Mouse (Mus musculus) hindbrain, embryonic 11.5 days (tissue): ENCODE results near the gene Rundc3a. TPM values are rescaled to one million over a fixed set of nuclear protein-coding genes. Genes with fewer than 3 reads are reported as not detected.

Experiments
- ATAC-seq: fragments of 200-750 bp; cut with Nextera tagmentation; 2 replicates; pipeline ENCODE4 v1.8.0; 2017; ENCODE audit warnings: mild to moderate bottlenecking, moderate TSS enrichment, moderate library complexity; ENCODE audit not compliant: low FRiP score
- DNase-seq: peaks from one replicate; pipeline ENCODE4 v3.0.0-alpha.2; 2015; ENCODE audit warnings: low spot score
- H3K27ac ChIP-seq: fragments of 300-500 bp; sonication (generic); 2 replicates; pipeline ENCODE4 v1.5.1; 2014; ENCODE audit warnings: mild to moderate bottlenecking, low read depth, low read length
- H3K27me3 ChIP-seq: fragments of 300-500 bp; sonication (generic); 2 replicates; pipeline ENCODE4 v1.6.1; 2014; ENCODE audit warnings: mild to moderate bottlenecking, low read length, moderate library complexity, mixed read lengths; ENCODE audit not compliant: control insufficient read depth, insufficient read depth
- H3K36me3 ChIP-seq: fragments of 300-500 bp; sonication (generic); 2 replicates; pipeline ENCODE4 v1.6.1; 2014; ENCODE audit warnings: mild to moderate bottlenecking, low read length, moderate library complexity, mixed read lengths; ENCODE audit not compliant: control insufficient read depth, insufficient read depth
- H3K4me1 ChIP-seq: fragments of 300-500 bp; sonication (generic); replicated peaks from 2 replicates; pipeline ENCODE4 v1.6.1; 2014; ENCODE audit warnings: low read length, mixed read lengths; ENCODE audit not compliant: control insufficient read depth, insufficient read depth
- H3K4me2 ChIP-seq: fragments of 300-500 bp; sonication (generic); replicated peaks from 2 replicates; pipeline ENCODE4 v1.6.1; 2014; ENCODE audit warnings: mild to moderate bottlenecking, low read depth, low read length
- H3K4me3 ChIP-seq: fragments of 300-500 bp; sonication (generic); 2 replicates; pipeline ENCODE4 v1.5.1; 2014; ENCODE audit warnings: low read depth, low read length
- H3K9ac ChIP-seq: fragments of 300-500 bp; sonication (generic); 2 replicates; pipeline ENCODE4 v1.6.1; 2014; ENCODE audit warnings: low read depth, low read length
- H3K9me3 ChIP-seq: fragments of 300-500 bp; sonication (generic); 2 replicates; pipeline ENCODE4 v1.6.1; 2016; ENCODE audit warnings: low read length; ENCODE audit not compliant: control insufficient read depth
- WGBS: fragments of 180-500 bp; shearing (Covaris S2); extraction: QIAGEN DNeasy Blood & Tissue Kit; methylation state at CpG from one replicate; pipeline ENCODE4 v1.1.7; 2014; 5-methylcytosine and 5-hydroxymethylcytosine counted together
- polyA plus RNA-seq: library from polyadenylated mRNA; unstranded; fragments of >200 nt; fragmentation: Nextera tagmentation; extraction: Ambion mirVana; gene quantifications from 2 replicates; pipeline ENCODE4 v1.2.1, GENCODE M21; 2014

Gene Rundc3a
- polyA plus RNA-seq, 1 experiment from 2014 or later = 47.8 TPM

DNA sequence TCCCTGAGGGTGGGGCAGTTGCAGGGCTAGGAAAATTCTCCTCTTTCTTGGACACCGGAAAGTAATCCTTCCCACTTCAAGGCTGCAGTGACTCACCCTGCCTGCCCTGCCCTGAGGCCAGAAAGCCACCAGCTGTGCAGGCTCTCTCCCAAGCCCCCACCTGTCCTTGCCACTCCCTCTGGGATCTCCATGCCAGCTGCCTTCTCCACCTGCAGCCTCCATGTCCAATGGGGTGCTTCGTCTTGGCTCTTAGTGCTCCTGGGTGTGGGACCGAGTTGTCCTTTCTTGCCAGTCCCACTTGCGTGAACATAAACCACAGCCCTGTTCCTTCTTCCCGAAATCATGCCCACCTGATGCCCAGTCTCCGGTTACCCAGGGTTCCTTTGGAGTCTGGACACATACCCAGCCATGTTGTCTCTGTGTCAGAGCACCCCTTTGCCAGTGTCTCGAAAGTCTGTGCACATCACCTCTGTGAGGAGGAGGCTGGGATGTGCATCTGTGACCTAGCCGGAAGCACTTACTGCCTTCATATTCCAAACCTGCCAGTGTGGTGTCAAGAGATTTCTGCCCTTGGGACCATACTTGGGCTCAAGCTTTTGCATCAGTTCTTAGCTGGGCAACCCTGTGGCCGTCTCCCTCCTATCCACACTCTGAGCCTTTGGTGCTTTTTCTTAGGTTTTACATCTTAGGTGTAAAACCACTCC, 1.4 kb downstream of the Rundc3a start:
- Histone ChIP-seq H3K4me2 (peak overlapping the region; percentile 73), H3K4me3 (peak overlapping the region; percentile 63), H3K27me3 (peaks cover 7% of the 10 kb centered on the region), H3K4me1 (peaks cover 13% of the 10 kb centered on the region), H3K36me3 (no peaks in the 10 kb centered on the region), H3K27ac (peak overlapping the region; percentile 90), H3K9me3 (no peaks in the 10 kb centered on the region), H3K9ac (peak overlapping the region; percentile 76)
- 74% methylated on average over 9 of the region's 9 CpGs for WGBS
- DNase-seq = no peak
- no peak for ATAC-seq

DNA sequence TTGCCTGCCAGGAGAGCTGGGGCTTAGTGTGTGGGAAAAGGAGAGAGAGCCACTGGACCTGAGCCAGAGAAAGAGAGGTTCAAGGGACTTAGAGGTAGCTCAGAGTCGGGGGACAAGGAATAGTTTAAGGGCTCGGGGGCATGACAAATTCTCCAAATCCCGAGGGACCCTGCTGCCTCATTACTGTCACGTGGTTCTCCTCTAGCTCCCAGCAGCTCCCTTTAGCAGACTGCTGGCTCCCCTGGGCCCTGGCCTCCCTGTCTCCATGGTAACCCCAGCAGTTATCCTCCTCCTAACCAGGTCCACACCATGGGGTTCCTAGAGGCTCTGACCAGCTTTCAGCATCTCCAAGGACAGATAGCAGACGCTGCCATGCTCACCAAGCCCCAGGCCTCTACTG, 2.0 kb downstream of the Rundc3a start:
- Histone ChIP-seq H3K9ac (peak overlapping the region; percentile 3; the same call in 1 of the 2 replicates), H3K27me3 (peaks cover 9% of the 10 kb centered on the region), H3K4me1 (peaks cover 16% of the 10 kb centered on the region), H3K36me3 (no peaks in the 10 kb centered on the region), H3K27ac (peak overlapping the region; percentile 72), H3K4me3 (peak overlapping the region; percentile 63), H3K4me2 (peak overlapping the region; percentile 73), H3K9me3 (no peaks in the 10 kb centered on the region)
- peak; percentile 52; the same call in 1 of the 2 replicates for ATAC-seq
- 0% methylated on average over 5 of the region's 5 CpGs for WGBS
- peak; percentile 73 for DNase-seq

DNA sequence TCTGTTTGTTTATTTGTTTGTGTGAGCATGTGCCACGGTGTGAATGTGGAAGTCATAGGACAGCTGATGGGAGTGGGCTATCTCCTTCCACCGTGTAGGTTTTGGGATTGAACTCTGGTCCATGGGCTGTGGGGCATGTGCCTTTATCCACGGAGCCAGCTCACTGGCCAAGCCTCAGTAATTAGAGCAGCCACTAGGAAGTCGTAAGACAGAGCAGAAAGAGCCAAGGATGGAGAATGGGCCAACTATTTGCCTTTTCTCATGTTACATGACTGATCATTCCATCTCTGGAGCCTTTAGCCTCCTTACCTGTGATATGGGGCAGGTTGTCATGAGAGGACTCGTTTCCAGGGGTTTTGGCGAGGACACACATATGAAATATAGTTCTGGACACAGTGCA, 3.1 kb downstream of the Rundc3a start:
- Histone ChIP-seq H3K9me3 (no peaks in the 10 kb centered on the region), H3K27me3 (peaks cover 13% of the 10 kb centered on the region), H3K9ac (no peak overlapping the region), H3K36me3 (no peaks in the 10 kb centered on the region), H3K4me2 (peak overlapping the region; percentile 73), H3K4me1 (peaks cover 16% of the 10 kb centered on the region), H3K27ac (no peak overlapping the region), H3K4me3 (no peak overlapping the region)
- DNase-seq = no peak
- ATAC-seq = no peak
- WGBS = 69% methylated on average over 6 of the region's 6 CpGs

DNA sequence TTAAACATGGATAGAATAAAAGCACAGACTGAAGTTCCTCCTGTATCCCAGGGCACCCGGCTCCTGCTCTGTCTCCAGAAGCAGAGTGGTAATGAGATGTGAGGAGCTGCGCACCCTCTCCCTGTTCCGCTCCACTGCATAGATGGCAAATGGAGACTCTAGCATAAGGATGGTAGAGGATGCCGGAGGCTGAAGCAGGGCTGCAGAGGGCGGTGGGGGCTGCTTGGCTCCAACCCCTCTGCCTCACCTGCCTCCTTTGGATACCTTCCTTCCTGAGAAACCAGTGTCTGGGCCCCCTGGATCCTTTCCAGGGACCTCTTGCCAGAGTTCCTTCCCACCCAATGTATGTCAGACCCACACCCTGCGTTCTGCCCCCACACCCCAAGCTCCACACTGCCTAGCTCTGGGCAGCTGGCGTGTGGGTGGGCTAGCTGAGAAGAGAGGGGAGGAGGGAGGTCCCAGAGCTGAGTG, 3.5 kb downstream of the Rundc3a start:
- ATAC-seq (no peak), DNase-seq (no peak)
- Histone ChIP-seq H3K4me2 (peak overlapping the region; percentile 19), H3K4me1 (peaks cover 16% of the 10 kb centered on the region), H3K27me3 (peaks cover 13% of the 10 kb centered on the region), H3K9ac (no peak overlapping the region), H3K4me3 (no peak overlapping the region), H3K36me3 (no peaks in the 10 kb centered on the region), H3K9me3 (no peaks in the 10 kb centered on the region), H3K27ac (no peak overlapping the region)
- WGBS = 82% methylated on average over 7 of the region's 7 CpGs

DNA sequence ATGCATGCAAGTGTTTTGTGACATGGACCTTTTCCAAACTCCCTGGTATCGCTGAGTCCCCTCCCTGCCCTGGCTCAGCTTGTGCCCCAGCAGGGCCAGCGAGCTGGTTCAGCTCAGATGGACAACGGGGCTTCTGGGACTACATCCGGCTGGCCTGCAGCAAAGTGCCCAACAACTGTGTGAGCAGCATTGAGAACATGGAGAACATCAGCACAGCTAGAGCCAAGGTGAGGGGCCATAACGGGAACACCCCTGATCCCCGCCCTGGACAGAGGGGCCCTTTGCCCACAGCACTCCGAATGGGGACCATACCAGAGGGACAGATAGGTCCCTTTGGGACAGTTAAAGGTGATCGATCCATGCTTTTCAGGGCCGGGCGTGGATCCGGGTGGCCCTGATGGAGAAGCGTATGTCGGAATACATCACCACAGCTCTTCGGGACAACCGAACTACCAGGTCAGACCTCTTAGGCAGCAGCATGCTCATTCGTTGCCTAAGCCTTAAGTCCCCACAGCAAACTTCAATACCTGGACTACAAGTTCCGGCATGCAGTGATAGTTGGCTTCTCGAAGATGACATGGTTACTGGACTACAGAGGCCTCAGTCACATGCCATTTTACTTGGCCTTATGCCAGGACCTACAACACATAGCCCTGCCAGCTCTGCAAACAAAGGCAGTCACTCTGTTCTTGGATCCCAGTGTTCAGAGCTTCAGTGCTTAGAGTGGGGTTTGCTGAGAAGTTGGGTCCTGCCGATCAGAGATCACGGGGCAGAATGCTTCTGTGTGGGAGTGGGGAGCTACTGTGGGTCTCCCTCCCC, 5.0 kb downstream of the Rundc3a start:
- no peak for ATAC-seq
- H3K4me1 ChIP-seq = peaks cover 14% of the 10 kb centered on the region
- no peak overlapping the region for H3K4me2 ChIP-seq
- H3K27me3 ChIP-seq = peaks cover 13% of the 10 kb centered on the region
- H3K9me3 ChIP-seq = no peaks in the 10 kb centered on the region
- H3K27ac ChIP-seq = no peak overlapping the region
- no peak overlapping the region for H3K4me3 ChIP-seq
- 84% methylated on average over 20 of the region's 20 CpGs for WGBS
- H3K36me3 ChIP-seq = peaks cover 3% of the 10 kb centered on the region; the same call in 1 of the 2 replicates
- no peak overlapping the region for H3K9ac ChIP-seq
- no peak for DNase-seq

DNA sequence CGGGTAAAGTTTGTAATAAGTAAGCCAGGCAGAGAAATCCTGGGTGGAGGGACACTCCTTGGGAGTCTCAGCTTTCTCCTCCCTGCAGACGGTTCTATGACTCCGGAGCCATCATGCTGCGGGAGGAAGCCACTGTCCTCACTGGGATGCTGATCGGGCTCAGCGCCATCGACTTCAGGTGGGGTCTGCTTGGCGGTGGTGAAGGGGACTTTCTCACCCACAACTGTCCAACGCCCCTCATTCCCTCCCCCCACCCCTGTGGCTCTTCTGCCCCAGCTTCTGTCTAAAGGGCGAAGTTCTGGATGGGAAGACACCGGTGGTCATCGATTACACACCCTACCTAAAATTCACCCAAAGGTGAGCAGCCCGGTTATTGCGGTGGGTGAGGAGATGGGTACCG, 5.9 kb downstream of the Rundc3a start:
- WGBS = 22% methylated on average over 15 of the region's 15 CpGs
- Histone ChIP-seq H3K27me3 (peaks cover 13% of the 10 kb centered on the region), H3K4me2 (no peak overlapping the region), H3K9me3 (no peaks in the 10 kb centered on the region), H3K4me3 (no peak overlapping the region), H3K27ac (no peak overlapping the region), H3K9ac (no peak overlapping the region), H3K36me3 (peaks cover 3% of the 10 kb centered on the region; the same call in 1 of the 2 replicates), H3K4me1 (peaks cover 14% of the 10 kb centered on the region)
- no peak for ATAC-seq
- no peak for DNase-seq

DNA sequence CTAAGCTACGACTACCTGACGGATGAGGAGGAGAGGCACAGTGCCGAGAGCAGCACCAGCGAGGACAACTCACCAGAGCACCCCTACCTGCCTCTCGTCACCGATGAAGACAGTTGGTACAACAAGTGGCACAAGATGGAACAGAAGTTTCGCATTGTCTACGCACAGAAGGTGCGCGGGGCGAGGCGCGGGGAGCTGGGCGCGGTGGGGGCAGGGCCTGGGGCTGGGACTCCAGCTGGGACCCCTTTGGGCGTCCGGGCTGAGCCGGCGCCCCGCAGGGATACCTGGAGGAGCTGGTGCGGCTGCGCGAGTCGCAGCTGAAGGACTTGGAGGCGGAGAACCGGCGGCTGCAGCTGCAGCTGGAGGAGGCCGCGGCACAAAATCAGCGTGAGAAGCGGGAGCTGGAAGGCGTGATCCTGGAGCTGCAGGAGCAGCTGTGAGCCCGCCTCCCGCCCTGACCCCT, 6.4 kb downstream of the Rundc3a start:
- H3K4me3 ChIP-seq = no peak overlapping the region

DNA sequence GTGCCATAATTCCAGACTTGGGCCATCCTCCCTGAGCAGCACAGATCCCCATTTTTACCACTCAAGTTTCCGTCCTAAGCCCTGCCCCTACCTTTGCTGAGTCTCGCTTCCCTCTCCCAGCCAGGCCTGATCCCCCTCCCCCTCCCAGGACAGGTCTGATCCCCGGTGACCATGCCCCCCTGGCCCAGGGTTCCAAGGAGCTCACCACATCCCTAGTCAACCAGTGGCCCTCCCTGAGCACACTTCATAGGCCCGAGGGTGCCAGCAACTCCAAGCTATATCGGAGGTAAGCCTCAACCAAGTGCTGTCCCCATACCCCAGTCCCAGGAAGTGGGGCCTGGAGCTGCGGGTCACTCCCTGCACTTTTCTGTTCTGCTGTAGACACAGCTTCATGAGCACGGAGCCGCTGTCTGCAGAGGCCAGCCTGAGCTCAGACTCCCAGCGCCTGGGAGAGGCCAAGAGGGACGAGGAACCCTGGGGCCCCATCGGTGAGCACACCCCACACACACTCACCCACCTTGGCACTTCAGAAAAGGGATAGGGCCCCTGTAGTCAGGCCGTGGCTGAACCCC, 7.4 kb downstream of the Rundc3a start:
- no peak overlapping the region for H3K9ac ChIP-seq
- peaks cover 3% of the 10 kb centered on the region; the same call in 1 of the 2 replicates for H3K36me3 ChIP-seq
- no peak overlapping the region for H3K4me3 ChIP-seq
- ATAC-seq = peak; percentile 38; the same call in 1 of the 2 replicates
- no peak overlapping the region for H3K27ac ChIP-seq
- DNase-seq = no peak
- no peaks in the 10 kb centered on the region for H3K9me3 ChIP-seq
- H3K4me1 ChIP-seq = peaks cover 12% of the 10 kb centered on the region
- no peak overlapping the region for H3K4me2 ChIP-seq
- H3K27me3 ChIP-seq = peaks cover 13% of the 10 kb centered on the region
- WGBS = 33% methylated on average over 12 of the region's 12 CpGs

More for the DNA sequence above, 6.4 kb downstream of the Rundc3a start:
- 2% methylated on average over 34 of the region's 34 CpGs for WGBS
- no peak for ATAC-seq
- Histone ChIP-seq H3K4me1 (peaks cover 15% of the 10 kb centered on the region), H3K9me3 (no peaks in the 10 kb centered on the region), H3K4me2 (peak overlapping the region; percentile 11; the same call in 1 of the 2 replicates), H3K36me3 (peaks cover 3% of the 10 kb centered on the region; the same call in 1 of the 2 replicates), H3K9ac (0 out of 2 replicates have a peak overlapping the region, but pooled peaks have one; percentile 23), H3K27me3 (peaks cover 13% of the 10 kb centered on the region), H3K27ac (no peak overlapping the region)
- DNase-seq = peak; percentile 44
